Mouse (Mus musculus) neural tube, embryonic 15.5 days (tissue): ENCODE measurements around the gene Rpf2. TPM values are rescaled to one million over a fixed set of nuclear protein-coding genes. Genes with fewer than 3 reads are reported as not detected.

Experiments
- ATAC-seq: fragments of 200-750 bp; cut with Nextera tagmentation; 2 replicates; pipeline ENCODE4 v1.8.0; 2017; ENCODE audit warnings: mild to moderate bottlenecking, moderate TSS enrichment, moderate library complexity; ENCODE audit not compliant: low FRiP score
- H3K27ac ChIP-seq: fragments of 300-500 bp; sonication (generic); replicated peaks from 2 replicates; pipeline ENCODE4 v1.5.1; 2015; ENCODE audit warnings: mild to moderate bottlenecking, inconsistent platforms
- H3K27me3 ChIP-seq: fragments of 300-500 bp; sonication (generic); replicated peaks from 2 replicates; pipeline ENCODE4 v1.6.1; 2015; ENCODE audit warnings: inconsistent platforms
- H3K36me3 ChIP-seq: fragments of 300-500 bp; sonication (generic); 2 replicates; pipeline ENCODE4 v1.6.1; 2015; ENCODE audit warnings: inconsistent platforms
- H3K4me1 ChIP-seq: fragments of 300-500 bp; sonication (generic); 2 replicates; pipeline ENCODE4 v1.6.1; 2015; ENCODE audit warnings: inconsistent platforms
- H3K4me2 ChIP-seq: fragments of 300-500 bp; sonication (generic); 2 replicates; pipeline ENCODE4 v1.6.1; 2015; ENCODE audit warnings: inconsistent platforms, mild to moderate bottlenecking, moderate library complexity
- H3K4me3 ChIP-seq: fragments of 300-500 bp; sonication (generic); replicated peaks from 2 replicates; pipeline ENCODE4 v1.5.1; 2015; ENCODE audit warnings: mild to moderate bottlenecking, inconsistent platforms
- H3K9ac ChIP-seq: fragments of 300-500 bp; sonication (generic); replicated peaks from 2 replicates; pipeline ENCODE4 v1.6.1; 2015; ENCODE audit warnings: mild to moderate bottlenecking, inconsistent platforms
- H3K9me3 ChIP-seq: fragments of 300-500 bp; sonication (generic); replicated peaks from 2 replicates; pipeline ENCODE4 v1.6.1; 2016; ENCODE audit warnings: inconsistent platforms
- WGBS: fragments of 180-500 bp; shearing (Covaris S2); methylation state at CpG from one replicate; pipeline ENCODE4 v1.1.7; 2015; ENCODE audit warnings: mixed read lengths; 5-methylcytosine and 5-hydroxymethylcytosine counted together
- polyA plus RNA-seq: library from polyadenylated mRNA; unstranded; fragments of >200 nt; fragmentation: Nextera tagmentation; extraction: Ambion mirVana; gene quantifications from 2 replicates; pipeline ENCODE4 v1.2.1, GENCODE M21; 2015

Rpf2 gene
- polyA plus RNA-seq, 1 experiment from 2014 or later = 66.8 TPM

DNA sequence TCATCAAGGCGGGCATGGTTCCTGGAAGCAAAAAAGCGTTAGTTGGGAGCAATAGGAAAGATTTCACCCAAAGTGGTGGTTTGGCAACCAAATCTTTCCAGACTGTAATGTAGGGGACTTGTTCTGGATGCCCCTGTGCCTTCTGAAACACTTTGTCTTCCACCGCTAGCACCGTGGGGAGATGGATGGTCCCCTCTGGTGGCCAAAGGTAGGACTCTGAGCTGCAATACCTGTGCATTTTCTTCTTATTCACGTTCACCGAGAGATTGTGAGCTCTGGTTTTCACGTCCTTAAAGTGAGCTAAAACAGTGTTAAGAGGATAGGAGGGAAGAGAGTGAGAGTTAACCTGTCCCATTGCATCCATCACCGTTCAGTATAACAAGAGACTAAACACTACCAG lies 56.0 kb downstream of the Rpf2 start:
- no peak for ATAC-seq

DNA sequence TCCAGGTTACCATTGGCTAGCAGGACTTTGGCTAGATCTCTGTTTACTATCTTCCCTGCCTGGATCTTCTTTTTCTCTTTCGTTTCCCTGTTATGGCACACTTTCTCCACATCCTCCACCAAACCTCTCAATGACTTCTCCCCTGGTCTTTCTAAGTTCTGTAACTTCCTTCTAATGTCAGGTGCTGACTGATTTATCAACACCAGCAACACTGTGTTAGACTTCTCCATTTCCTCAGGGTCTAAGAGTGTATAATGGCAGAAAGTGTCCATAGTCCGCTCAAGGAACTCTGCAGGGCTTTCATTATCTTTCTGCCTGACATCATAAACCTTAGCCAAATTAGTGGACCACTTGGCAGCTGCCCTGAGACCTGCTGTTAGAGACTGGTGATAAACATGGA lies 57.1 kb downstream of the Rpf2 start:
- no peaks in the 10 kb centered on the region for H3K36me3 ChIP-seq
- no peaks in the 10 kb centered on the region for H3K9me3 ChIP-seq
- H3K9ac ChIP-seq = no peak overlapping the region
- no peak overlapping the region for H3K4me3 ChIP-seq
- WGBS = 97% methylated on average over 2 of the region's 2 CpGs
- H3K27ac ChIP-seq = no peak overlapping the region
- ATAC-seq = no peak
- H3K4me1 ChIP-seq = no peaks in the 10 kb centered on the region
- no peak overlapping the region for H3K4me2 ChIP-seq
- no peaks in the 10 kb centered on the region for H3K27me3 ChIP-seq

More for the DNA sequence above, 56.0 kb downstream of the Rpf2 start:
- Histone ChIP-seq H3K36me3 (no peaks in the 10 kb centered on the region), H3K9ac (no peak overlapping the region), H3K4me1 (no peaks in the 10 kb centered on the region), H3K27me3 (no peaks in the 10 kb centered on the region), H3K4me2 (no peak overlapping the region), H3K9me3 (no peaks in the 10 kb centered on the region), H3K4me3 (no peak overlapping the region), H3K27ac (no peak overlapping the region)
- 85% methylated on average over 8 of the region's 8 CpGs for WGBS

DNA sequence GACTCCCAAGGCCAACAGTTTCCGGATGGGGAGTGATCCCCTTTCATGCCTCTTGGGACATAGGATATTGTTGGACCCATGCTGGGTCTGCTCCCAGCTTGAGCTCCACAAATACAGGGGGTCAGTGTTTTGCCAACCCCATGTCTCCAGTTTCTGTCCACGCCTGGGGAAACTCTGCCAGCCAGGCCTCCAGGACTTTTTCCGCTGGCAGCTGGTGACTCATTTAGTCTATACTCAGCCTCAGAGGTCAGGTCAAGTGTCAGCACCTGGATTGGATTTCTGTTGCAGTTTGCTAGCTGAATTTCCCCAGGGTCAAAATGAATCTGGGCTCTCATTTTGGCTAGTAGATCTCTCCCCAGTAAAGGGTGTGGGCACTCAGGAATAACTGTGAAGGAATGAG lies 58.0 kb downstream of the Rpf2 start:
- Histone ChIP-seq H3K9me3 (no peaks in the 10 kb centered on the region), H3K4me3 (no peak overlapping the region), H3K27ac (no peak overlapping the region), H3K4me2 (no peak overlapping the region), H3K4me1 (no peaks in the 10 kb centered on the region), H3K9ac (no peak overlapping the region), H3K36me3 (no peaks in the 10 kb centered on the region), H3K27me3 (no peaks in the 10 kb centered on the region)
- ATAC-seq = no peak
- WGBS = 82% methylated on average over 3 of the region's 3 CpGs

DNA sequence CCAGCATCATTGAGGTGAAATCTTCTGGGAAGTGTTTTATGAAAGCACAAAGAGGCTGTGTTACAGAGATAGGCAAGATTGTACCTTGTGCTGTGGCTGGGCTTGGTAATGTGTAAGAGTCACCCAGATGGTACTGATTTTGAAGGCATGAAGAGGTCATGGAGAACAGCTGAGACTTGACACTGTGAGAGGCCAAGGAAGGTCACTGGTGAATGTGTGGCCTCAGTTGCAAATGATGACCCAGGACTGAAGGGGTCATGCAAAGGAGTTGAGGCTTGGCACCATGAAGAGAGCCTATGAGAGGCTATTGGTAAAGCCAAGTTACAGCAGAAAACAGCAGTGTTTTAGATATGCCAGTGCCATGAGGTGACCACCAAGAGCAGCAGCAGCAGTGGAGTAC lies 60.9 kb downstream of the Rpf2 start:
- no peak for ATAC-seq
- H3K9me3 ChIP-seq = no peaks in the 10 kb centered on the region
- H3K9ac ChIP-seq = no peak overlapping the region
- H3K4me2 ChIP-seq = no peak overlapping the region
- no peaks in the 10 kb centered on the region for H3K4me1 ChIP-seq
- no peak overlapping the region for H3K4me3 ChIP-seq
- no peak overlapping the region for H3K27ac ChIP-seq
- H3K36me3 ChIP-seq = no peaks in the 10 kb centered on the region
- H3K27me3 ChIP-seq = no peaks in the 10 kb centered on the region

DNA sequence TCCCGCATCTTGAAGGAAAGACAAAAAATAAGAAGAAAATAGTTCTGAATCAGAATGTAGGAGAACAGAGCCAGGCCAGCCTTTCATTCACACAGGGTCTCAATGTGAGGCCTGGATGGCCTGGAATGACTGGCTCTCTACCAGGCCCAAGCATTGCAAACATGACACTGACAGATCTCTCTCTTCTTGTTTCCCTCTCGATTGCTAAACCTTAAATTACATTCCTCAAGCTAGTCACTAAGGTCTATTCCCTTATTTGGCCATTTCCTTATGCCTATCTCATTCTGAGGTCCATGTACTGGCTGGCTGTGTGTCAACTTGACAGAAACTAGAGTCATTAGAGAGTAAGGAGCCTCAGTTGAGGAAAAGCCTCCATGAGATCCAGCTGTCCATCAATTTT lies 66.8 kb downstream of the Rpf2 start:
- Histone ChIP-seq H3K4me2 (no peak overlapping the region), H3K9ac (no peak overlapping the region), H3K27me3 (no peaks in the 10 kb centered on the region), H3K27ac (no peak overlapping the region), H3K4me1 (no peaks in the 10 kb centered on the region; the same call in 1 of the 2 replicates), H3K4me3 (no peak overlapping the region), H3K36me3 (no peaks in the 10 kb centered on the region), H3K9me3 (no peaks in the 10 kb centered on the region)
- ATAC-seq = no peak
- WGBS = 87% methylated on average over 2 of the region's 2 CpGs

DNA sequence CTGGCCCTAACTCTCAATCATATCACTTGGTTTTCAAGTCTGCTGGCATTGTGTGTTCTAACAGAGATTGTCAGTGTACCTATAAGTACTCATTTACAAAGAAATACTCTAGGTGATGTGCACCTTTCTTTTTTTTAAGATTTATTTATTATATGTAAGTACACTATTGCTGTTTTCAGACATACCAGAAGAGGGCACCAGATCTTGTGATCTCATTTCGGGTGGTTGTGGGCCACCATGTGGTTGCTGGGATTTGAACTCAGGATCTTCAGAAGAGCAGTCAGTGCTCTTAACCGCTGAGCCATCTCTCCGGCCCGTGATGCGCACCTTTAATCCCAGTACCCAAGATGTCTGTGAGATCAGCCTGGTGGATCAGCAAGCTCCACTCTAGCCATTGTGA lies 67.7 kb downstream of the Rpf2 start:
- no peak overlapping the region for H3K27ac ChIP-seq
- 95% methylated on average over 5 of the region's 5 CpGs for WGBS
- no peak overlapping the region for H3K4me3 ChIP-seq
- no peaks in the 10 kb centered on the region for H3K36me3 ChIP-seq
- no peak overlapping the region for H3K4me2 ChIP-seq
- ATAC-seq = no peak
- H3K9ac ChIP-seq = no peak overlapping the region
- H3K9me3 ChIP-seq = no peaks in the 10 kb centered on the region
- H3K27me3 ChIP-seq = no peaks in the 10 kb centered on the region
- H3K4me1 ChIP-seq = no peaks in the 10 kb centered on the region; the same call in 1 of the 2 replicates

DNA sequence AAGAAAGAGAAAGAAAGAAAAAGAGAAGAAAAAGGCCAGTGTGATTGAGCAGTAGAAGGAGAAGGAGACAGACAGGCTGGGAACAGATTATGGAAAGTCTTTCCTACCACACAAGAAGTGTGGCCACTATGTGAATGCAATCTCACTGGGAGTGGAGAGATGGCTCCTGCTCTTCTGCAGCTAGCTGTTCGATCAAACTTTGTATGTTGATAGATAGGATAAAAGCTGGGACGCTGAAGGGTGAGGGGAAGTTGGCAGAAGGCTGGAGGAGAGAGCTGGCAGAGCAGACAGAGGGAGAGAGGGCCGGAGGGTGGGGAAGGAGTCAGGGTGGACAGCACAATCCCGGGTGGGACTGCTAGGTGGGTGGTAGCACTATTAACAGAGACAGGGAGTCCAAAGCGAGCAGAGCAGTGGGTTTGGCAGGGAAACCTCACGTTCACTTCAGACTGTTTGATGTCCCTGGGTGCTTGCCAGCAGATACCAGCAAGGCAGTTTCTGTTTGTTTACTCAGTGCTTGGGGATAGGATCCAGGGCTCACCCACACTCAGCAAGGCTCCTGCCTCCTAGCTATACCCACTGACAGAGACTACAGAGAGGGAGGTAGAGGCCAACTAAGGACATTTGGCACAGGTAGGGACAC lies 69.4 kb downstream of the Rpf2 start:
- H3K27me3 ChIP-seq = no peaks in the 10 kb centered on the region
- no peak for ATAC-seq
- no peak overlapping the region for H3K27ac ChIP-seq
- no peaks in the 10 kb centered on the region for H3K36me3 ChIP-seq
- H3K4me1 ChIP-seq = no peaks in the 10 kb centered on the region; the same call in 1 of the 2 replicates
- H3K9me3 ChIP-seq = no peaks in the 10 kb centered on the region
- H3K4me2 ChIP-seq = no peak overlapping the region
- WGBS = 70% methylated on average over 6 of the region's 6 CpGs
- no peak overlapping the region for H3K9ac ChIP-seq
- no peak overlapping the region for H3K4me3 ChIP-seq

Other genes with a start within 250 kb of the Rpf2 start
- gene Mfsd4b1, start 221.8 kb downstream of the Rpf2 start, polyA plus RNA-seq = 0.28 and 0.70 TPM in 2 replicates
- 2.2 and 10.1 TPM in 2 replicates for gene Slc16a10, start 104.8 kb downstream of the Rpf2 start, polyA plus RNA-seq
- 74.0 and 75.2 TPM in 2 replicates for gene Gtf3c6, start 11.1 kb upstream of the Rpf2 start, polyA plus RNA-seq
- gene Amd1, start 55.1 kb upstream of the Rpf2 start, polyA plus RNA-seq = 41.2 and 43.9 TPM in 2 replicates
- 9.7 and 9.9 TPM in 2 replicates for gene Cdk19, start 92.5 kb upstream of the Rpf2 start, polyA plus RNA-seq